Mouse (Mus musculus): Measurements from ENCODE around the gene Mrps18c. TPM values are rescaled to one million over a fixed set of nuclear protein-coding genes. Genes with fewer than 3 reads are reported as not detected.
A peak's percentile ranks its signal among the peaks of the same experiment; 100 is the strongest.

Gene Mrps18c
- polyA plus RNA-seq (2014; fragmentation: Nextera tagmentation; extraction: Ambion mirVana): 168 and 172 TPM in 2 replicates

- Histone ChIP-seq H3K27me3 (ENCODE audit: control insufficient read depth, insufficient read depth, low read length) (no peaks in the 10 kb centered on the region), H3K9me3 (ENCODE audit: control insufficient read depth, low read length) (no peaks in the 10 kb centered on the region), H3K4me1 (ENCODE audit: control insufficient read depth, insufficient read depth, low read length) (peaks cover 4% of the 10 kb centered on the region), H3K9ac (ENCODE audit: low read length) (peak within 1 kb of the TSS; percentile 84), H3K36me3 (ENCODE audit: control insufficient read depth, insufficient read depth, low read length) (peaks cover 5% of the 10 kb centered on the region; the same call in 1 of the 2 replicates), H3K4me2 (ENCODE audit: low read depth) (peak within 1 kb of the TSS; percentile 90), H3K4me3 (ENCODE audit: low read depth, low read length) (peak within 1 kb of the TSS; percentile 77), H3K27ac (ENCODE audit: low read depth, low read length) (no peak within 1 kb of the TSS)
- WGBS: under 1% methylated on average over 58 of the region's 67 CpGs
- DNase-seq (ENCODE audit: low spot score): peak; percentile 95
- ATAC-seq (ENCODE audit: insufficient read depth, low FRiP score, low TSS enrichment): peak; percentile 97
Measured at GRCm38 (mm10) chr5:100798165-100798860, at the start of gene Mrps18c, which contains the start of gene Helq. Gene Mrps18c, plus strand, starts transcription at chr5:100798627. Gene Helq, minus strand, starts transcription at chr5:100798598.

GRCm38 (mm10) chr5:100750617-100751255, 47.7 kb upstream of the Mrps18c start:
- Histone ChIP-seq H3K36me3 (ENCODE audit: control insufficient read depth, insufficient read depth, low read length) (no peaks in the 10 kb centered on the region), H3K9me3 (ENCODE audit: control insufficient read depth, low read length) (no peaks in the 10 kb centered on the region), H3K27me3 (ENCODE audit: control insufficient read depth, insufficient read depth, low read length) (no peaks in the 10 kb centered on the region), H3K27ac (ENCODE audit: low read depth, low read length) (no peak overlapping the region), H3K4me3 (ENCODE audit: low read depth, low read length) (no peak overlapping the region), H3K9ac (ENCODE audit: low read length) (no peak overlapping the region), H3K4me1 (ENCODE audit: control insufficient read depth, insufficient read depth, low read length) (no peaks in the 10 kb centered on the region), H3K4me2 (ENCODE audit: low read depth) (no peak overlapping the region)
- WGBS: 90% methylated on average over 10 of the region's 10 CpGs
- DNase-seq (ENCODE audit: low spot score) (no peak), ATAC-seq (ENCODE audit: insufficient read depth, low FRiP score, low TSS enrichment) (no peak)

GRCm38 (mm10) chr5:100751655-100752054, 46.8 kb upstream of the Mrps18c start:
- H3K4me2 ChIP-seq (ENCODE audit: low read depth): no peak overlapping the region
- H3K4me1 ChIP-seq (ENCODE audit: control insufficient read depth, insufficient read depth, low read length): no peaks in the 10 kb centered on the region
- ATAC-seq (ENCODE audit: insufficient read depth, low FRiP score, low TSS enrichment) (no peak), DNase-seq (ENCODE audit: low spot score) (no peak)
- H3K9me3 ChIP-seq (ENCODE audit: control insufficient read depth, low read length): no peaks in the 10 kb centered on the region
- no peak overlapping the region for H3K27ac ChIP-seq (ENCODE audit: low read depth, low read length)
- no peaks in the 10 kb centered on the region for H3K27me3 ChIP-seq (ENCODE audit: control insufficient read depth, insufficient read depth, low read length)
- no peak overlapping the region for H3K9ac ChIP-seq (ENCODE audit: low read length)
- H3K36me3 ChIP-seq (ENCODE audit: control insufficient read depth, insufficient read depth, low read length): no peaks in the 10 kb centered on the region
- H3K4me3 ChIP-seq (ENCODE audit: low read depth, low read length): no peak overlapping the region
- 71% methylated on average over 4 of the region's 4 CpGs for WGBS

GRCm38 (mm10) chr5:100753407-100753806, 45.0 kb upstream of the Mrps18c start:
- Histone ChIP-seq H3K27ac (ENCODE audit: low read depth, low read length) (no peak overlapping the region), H3K27me3 (ENCODE audit: control insufficient read depth, insufficient read depth, low read length) (no peaks in the 10 kb centered on the region)

GRCm38 (mm10) chr5:100758121-100758520, 40.3 kb upstream of the Mrps18c start:
- DNase-seq (ENCODE audit: low spot score) (no peak), ATAC-seq (ENCODE audit: insufficient read depth, low FRiP score, low TSS enrichment) (no peak)
- WGBS: 91% methylated on average over 5 of the region's 5 CpGs

More at GRCm38 (mm10) chr5:100753407-100753806, 45.0 kb upstream of the Mrps18c start:
- WGBS: 42% methylated on average over 7 of the region's 7 CpGs
- Histone ChIP-seq H3K4me2 (ENCODE audit: low read depth) (no peak overlapping the region), H3K9me3 (ENCODE audit: control insufficient read depth, low read length) (no peaks in the 10 kb centered on the region), H3K4me3 (ENCODE audit: low read depth, low read length) (no peak overlapping the region), H3K4me1 (ENCODE audit: control insufficient read depth, insufficient read depth, low read length) (no peaks in the 10 kb centered on the region), H3K9ac (ENCODE audit: low read length) (no peak overlapping the region), H3K36me3 (ENCODE audit: control insufficient read depth, insufficient read depth, low read length) (no peaks in the 10 kb centered on the region)
- ATAC-seq (ENCODE audit: insufficient read depth, low FRiP score, low TSS enrichment) (no peak), DNase-seq (ENCODE audit: low spot score) (peak; percentile 42)

GRCm38 (mm10) chr5:100760049-100760663, 38.3 kb upstream of the Mrps18c start:
- Histone ChIP-seq H3K9me3 (ENCODE audit: control insufficient read depth, low read length) (no peaks in the 10 kb centered on the region), H3K4me1 (ENCODE audit: control insufficient read depth, insufficient read depth, low read length) (no peaks in the 10 kb centered on the region), H3K9ac (ENCODE audit: low read length) (no peak overlapping the region), H3K36me3 (ENCODE audit: control insufficient read depth, insufficient read depth, low read length) (peaks cover 3% of the 10 kb centered on the region), H3K4me2 (ENCODE audit: low read depth) (no peak overlapping the region), H3K27ac (ENCODE audit: low read depth, low read length) (no peak overlapping the region), H3K27me3 (ENCODE audit: control insufficient read depth, insufficient read depth, low read length) (no peaks in the 10 kb centered on the region), H3K4me3 (ENCODE audit: low read depth, low read length) (no peak overlapping the region)
- ATAC-seq (ENCODE audit: insufficient read depth, low FRiP score, low TSS enrichment) (no peak), DNase-seq (ENCODE audit: low spot score) (no peak)
- WGBS: 83% methylated on average over 10 of the region's 10 CpGs

More at GRCm38 (mm10) chr5:100758121-100758520, 40.3 kb upstream of the Mrps18c start:
- Histone ChIP-seq H3K4me1 (ENCODE audit: control insufficient read depth, insufficient read depth, low read length) (no peaks in the 10 kb centered on the region), H3K4me2 (ENCODE audit: low read depth) (no peak overlapping the region), H3K36me3 (ENCODE audit: control insufficient read depth, insufficient read depth, low read length) (peaks cover 3% of the 10 kb centered on the region), H3K9ac (ENCODE audit: low read length) (no peak overlapping the region), H3K27me3 (ENCODE audit: control insufficient read depth, insufficient read depth, low read length) (no peaks in the 10 kb centered on the region), H3K4me3 (ENCODE audit: low read depth, low read length) (no peak overlapping the region), H3K9me3 (ENCODE audit: control insufficient read depth, low read length) (no peaks in the 10 kb centered on the region), H3K27ac (ENCODE audit: low read depth, low read length) (no peak overlapping the region)

GRCm38 (mm10) chr5:100761736-100762135, 36.7 kb upstream of the Mrps18c start:
- no peak for ATAC-seq (ENCODE audit: insufficient read depth, low FRiP score, low TSS enrichment)
- DNase-seq (ENCODE audit: low spot score): no peak
- H3K4me1 ChIP-seq (ENCODE audit: control insufficient read depth, insufficient read depth, low read length): no peaks in the 10 kb centered on the region
- H3K4me2 ChIP-seq (ENCODE audit: low read depth): no peak overlapping the region
- H3K27ac ChIP-seq (ENCODE audit: low read depth, low read length): no peak overlapping the region
- peaks cover 7% of the 10 kb centered on the region for H3K36me3 ChIP-seq (ENCODE audit: control insufficient read depth, insufficient read depth, low read length)
- H3K27me3 ChIP-seq (ENCODE audit: control insufficient read depth, insufficient read depth, low read length): no peaks in the 10 kb centered on the region
- H3K4me3 ChIP-seq (ENCODE audit: low read depth, low read length): no peak overlapping the region
- H3K9ac ChIP-seq (ENCODE audit: low read length): no peak overlapping the region
- 92% methylated on average over 7 of the region's 7 CpGs for WGBS
- H3K9me3 ChIP-seq (ENCODE audit: control insufficient read depth, low read length): no peaks in the 10 kb centered on the region

- no peak overlapping the region for H3K27ac ChIP-seq (ENCODE audit: low read depth, low read length)
- 100% methylated on average over 7 of the region's 7 CpGs for WGBS
- H3K36me3 ChIP-seq (ENCODE audit: control insufficient read depth, insufficient read depth, low read length): peaks cover 14% of the 10 kb centered on the region
- no peaks in the 10 kb centered on the region for H3K4me1 ChIP-seq (ENCODE audit: control insufficient read depth, insufficient read depth, low read length)
- no peak overlapping the region for H3K4me2 ChIP-seq (ENCODE audit: low read depth)
- ATAC-seq (ENCODE audit: insufficient read depth, low FRiP score, low TSS enrichment) (no peak), DNase-seq (ENCODE audit: low spot score) (no peak)
- H3K9ac ChIP-seq (ENCODE audit: low read length): no peak overlapping the region
- H3K9me3 ChIP-seq (ENCODE audit: control insufficient read depth, low read length): no peaks in the 10 kb centered on the region
- H3K27me3 ChIP-seq (ENCODE audit: control insufficient read depth, insufficient read depth, low read length): no peaks in the 10 kb centered on the region
- H3K4me3 ChIP-seq (ENCODE audit: low read depth, low read length): no peak overlapping the region
Measured at GRCm38 (mm10) chr5:100766026-100766425, 32.4 kb upstream of the Mrps18c start.
